Mouse (Mus musculus) MEL (cell line): ENCODE measurements around the gene Fnbp1l.

ENCODE experiments used
- CTCF ChIP-seq, 3 experiments: IDR thresholded peaks in 2 of 3; conservative IDR thresholded peaks in 1 of 3; 2 replicates each; pipeline ENCODE4 v1.5.1; 2011 to 2012; ENCODE audit warnings: low read length in 3 of 3, low read depth in 2 of 3, mild to moderate bottlenecking in 2 of 3, improper control_type of control experiment in 1 of 3, inconsistent platforms in 1 of 3, mixed read lengths in 1 of 3, moderate library complexity in 1 of 3; ENCODE audit not compliant: control insufficient read depth in 1 of 3, insufficient read depth in 1 of 3, poor library complexity in 1 of 3, severe bottlenecking in 1 of 3
- EP300 ChIP-seq, 2 experiments: IDR thresholded peaks; 2 replicates each; pipeline ENCODE4 v1.6.1; 2011; ENCODE audit warnings: improper control_type of control experiment in 2 of 2, low read length in 2 of 2, low read depth in 1 of 2, mild to moderate bottlenecking in 1 of 2
- GABPA ChIP-seq: IDR thresholded peaks from 2 replicates; pipeline ENCODE4 v1.6.1; 2012; ENCODE audit warnings: low read depth, mild to moderate bottlenecking, inconsistent platforms, low read length, improper control_type of control experiment, moderate library complexity
- MAFK ChIP-seq: IDR thresholded peaks from 2 replicates; pipeline ENCODE4 v1.6.1; 2011; ENCODE audit warnings: low read depth, mild to moderate bottlenecking, low read length, improper control_type of control experiment, borderline replicate concordance
- MYC ChIP-seq: IDR thresholded peaks from 2 replicates; pipeline ENCODE4 v1.6.1; 2011; ENCODE audit warnings: low read depth, mild to moderate bottlenecking, low read length, improper control_type of control experiment, moderate library complexity
- POLR2A ChIP-seq, 2 experiments: IDR thresholded peaks; 2 replicates each; pipeline ENCODE4 v1.6.1; 2011 to 2012; ENCODE audit warnings: low read length in 2 of 2, mild to moderate bottlenecking in 2 of 2, control low read depth in 1 of 2, improper control_type of control experiment in 1 of 2, low read depth in 1 of 2, moderate library complexity in 1 of 2; ENCODE audit not compliant: control insufficient read depth in 1 of 2, insufficient read depth in 1 of 2, poor library complexity in 1 of 2
- POLR2AphosphoS2 ChIP-seq: IDR thresholded peaks from 2 replicates; pipeline ENCODE4 v1.6.1; 2011; ENCODE audit warnings: low read length, improper control_type of control experiment
- POLR2AphosphoS5 ChIP-seq: IDR thresholded peaks from 2 replicates; pipeline ENCODE4 v1.6.1; 2012; ENCODE audit warnings: low read depth, borderline replicate concordance, mild to moderate bottlenecking, inconsistent platforms, low read length, moderate library complexity, mixed read lengths
- SMC3 ChIP-seq: IDR thresholded peaks from 2 replicates; pipeline ENCODE4 v1.6.1; 2011; ENCODE audit warnings: low read depth, low read length, improper control_type of control experiment
- USF1 ChIP-seq: IDR thresholded peaks from 2 replicates; pipeline ENCODE4 v1.6.1; 2014; ENCODE audit warnings: low read depth, mild to moderate bottlenecking, inconsistent platforms, low read length, improper control_type of control experiment, moderate library complexity
- USF2 ChIP-seq, 2 experiments: IDR thresholded peaks; 2 replicates each; pipeline ENCODE4 v1.6.1; 2011 to 2012; ENCODE audit warnings: improper control_type of control experiment in 2 of 2, low read length in 2 of 2, borderline replicate concordance in 1 of 2, inconsistent platforms in 1 of 2, low read depth in 1 of 2, mild to moderate bottlenecking in 1 of 2; ENCODE audit not compliant: insufficient read depth in 1 of 2

GRCm38 (mm10) chr3:122590346-122590745 is 29.2 kb downstream of the Fnbp1l start:
- TF ChIP-seq POLR2AphosphoS2 (no peak), POLR2A (IDR thresholded peaks at IDR 0.05; ENCODE audit: control insufficient read depth in 1 of 2, insufficient read depth in 1 of 2, low read depth in 1 of 2, low read length in 2 of 2, poor library complexity in 1 of 2) (no peak), CTCF (IDR thresholded peaks at IDR 0.05 in 2 of 3, conservative IDR thresholded peaks at IDR 0.05 in 1 of 3; ENCODE audit: control insufficient read depth in 1 of 3, insufficient read depth in 1 of 3, low read depth in 2 of 3, low read length in 3 of 3, poor library complexity in 1 of 3, severe bottlenecking in 1 of 3) (no peak), SMC3 (no peak), EP300 (IDR thresholded peaks at IDR 0.05; ENCODE audit: low read depth in 1 of 2, low read length in 2 of 2) (no peak), GABPA (no peak), MYC (no peak), USF2 (IDR thresholded peaks at IDR 0.05; ENCODE audit: borderline replicate concordance in 1 of 2, insufficient read depth in 1 of 2, low read depth in 1 of 2, low read length in 2 of 2) (no peak), USF1 (no peak), POLR2AphosphoS5 (no peak), MAFK (no peak)
